Mouse (Mus musculus) midbrain, embryonic 15.5 days (tissue): ENCODE results near the gene Mindy3. TPM values are rescaled to one million over a fixed set of nuclear protein-coding genes. Genes with fewer than 3 reads are reported as not detected.
A peak's percentile ranks its signal among the peaks of the same experiment; 100 is the strongest.
"Not testable (repeated sequence)": the region's sequence is repeated elsewhere in the genome, so short reads cannot be mapped to it uniquely, and the experiment has no call there.

Experiments used
- ATAC-seq: fragments of 200-750 bp; cut with Nextera tagmentation; replicated peaks from 2 replicates; pipeline ENCODE4 v1.8.0; 2017; ENCODE audit warnings: moderate TSS enrichment
- H3K27ac ChIP-seq: fragments of 300-500 bp; sonication (generic); 2 replicates; pipeline ENCODE4 v1.5.1; 2015; ENCODE audit warnings: mild to moderate bottlenecking, inconsistent platforms
- H3K27me3 ChIP-seq: fragments of 300-500 bp; sonication (generic); replicated peaks from 2 replicates; pipeline ENCODE4 v1.6.1; 2015; ENCODE audit warnings: inconsistent platforms
- H3K36me3 ChIP-seq: fragments of 300-500 bp; sonication (generic); replicated peaks from 2 replicates; pipeline ENCODE4 v1.6.1; 2015; ENCODE audit warnings: inconsistent platforms
- H3K4me1 ChIP-seq: fragments of 300-500 bp; sonication (generic); 2 replicates; pipeline ENCODE4 v1.6.1; 2015; ENCODE audit warnings: inconsistent platforms
- H3K4me2 ChIP-seq: fragments of 300-500 bp; sonication (generic); 2 replicates; pipeline ENCODE4 v1.6.1; 2015; ENCODE audit warnings: inconsistent platforms, mild to moderate bottlenecking, moderate library complexity
- H3K4me3 ChIP-seq: fragments of 300-500 bp; sonication (generic); 2 replicates; pipeline ENCODE4 v1.5.1; 2015; ENCODE audit warnings: mild to moderate bottlenecking, inconsistent platforms
- H3K9ac ChIP-seq: fragments of 300-500 bp; sonication (generic); 2 replicates; pipeline ENCODE4 v1.6.1; 2015; ENCODE audit warnings: mild to moderate bottlenecking, inconsistent platforms
- H3K9me3 ChIP-seq: fragments of 300-500 bp; sonication (generic); 2 replicates; pipeline ENCODE4 v1.6.1; 2016; ENCODE audit warnings: inconsistent platforms
- WGBS: fragments of 180-500 bp; shearing (Covaris S2); methylation state at CpG from one replicate; pipeline ENCODE4 v1.1.7; 2015; ENCODE audit warnings: mixed read lengths; 5-methylcytosine and 5-hydroxymethylcytosine counted together
- polyA plus RNA-seq: library from polyadenylated mRNA; unstranded; fragments of >200 nt; fragmentation: Nextera tagmentation; extraction: Ambion mirVana; gene quantifications from 2 replicates; pipeline ENCODE4 v1.2.1, GENCODE M21; 2015

Mindy3 gene
- 47.3 and 48.8 TPM in 2 replicates for polyA plus RNA-seq

- WGBS = under 1% methylated on average over 25 of the region's 25 CpGs
- H3K4me2 ChIP-seq = peak within 1 kb of the TSS; percentile 83
- peak; percentile 97 for ATAC-seq
- H3K4me3 ChIP-seq = peak within 1 kb of the TSS; percentile 57
- H3K4me1 ChIP-seq = peaks cover 11% of the 10 kb centered on the region
- peak within 1 kb of the TSS; percentile 74 for H3K9ac ChIP-seq
- H3K36me3 ChIP-seq = no peaks in the 10 kb centered on the region
- H3K27ac ChIP-seq = peak within 1 kb of the TSS; percentile 68
- no peaks in the 10 kb centered on the region for H3K27me3 ChIP-seq
- no peaks in the 10 kb centered on the region for H3K9me3 ChIP-seq
These were observed at the start of gene Mindy3 for GRCm38 (mm10) chr2:12419262-12419655. Gene Mindy3, minus strand, starts transcription at chr2:12419470.

GRCm38 (mm10) chr2:12459732-12460131 lies 40.5 kb upstream of the Mindy3 start:
- Histone ChIP-seq H3K9ac (no peak overlapping the region), H3K36me3 (no peaks in the 10 kb centered on the region), H3K4me2 (no peak overlapping the region), H3K4me3 (no peak overlapping the region), H3K4me1 (no peaks in the 10 kb centered on the region), H3K27ac (no peak overlapping the region), H3K9me3 (no peaks in the 10 kb centered on the region), H3K27me3 (no peaks in the 10 kb centered on the region)
- ATAC-seq = 0 out of 2 replicates have a peak, but pooled peaks have one; percentile 50
- WGBS = 86% methylated on average over 1 of the region's 1 CpGs

- no peak overlapping the region for H3K4me3 ChIP-seq
- no peaks in the 10 kb centered on the region for H3K9me3 ChIP-seq
- 86% methylated on average over 3 of the region's 3 CpGs for WGBS
- no peak overlapping the region for H3K4me2 ChIP-seq
- no peaks in the 10 kb centered on the region for H3K36me3 ChIP-seq
- no peak for ATAC-seq
- no peaks in the 10 kb centered on the region for H3K27me3 ChIP-seq
- H3K4me1 ChIP-seq = no peaks in the 10 kb centered on the region
- no peak overlapping the region for H3K27ac ChIP-seq
- no peak overlapping the region for H3K9ac ChIP-seq
These were observed 30.8 kb upstream of the Mindy3 start for GRCm38 (mm10) chr2:12450108-12450507.

- Histone ChIP-seq H3K27me3 (no peaks in the 10 kb centered on the region), H3K27ac (no peak overlapping the region), H3K4me2 (no peak overlapping the region), H3K9me3 (no peaks in the 10 kb centered on the region), H3K36me3 (no peaks in the 10 kb centered on the region), H3K9ac (no peak overlapping the region), H3K4me1 (no peaks in the 10 kb centered on the region), H3K4me3 (no peak overlapping the region)
- ATAC-seq = no peak
These were observed 20.9 kb upstream of the Mindy3 start for GRCm38 (mm10) chr2:12440120-12440519.

- Histone ChIP-seq H3K36me3 (no peaks in the 10 kb centered on the region), H3K9ac (no peak overlapping the region), H3K27ac (no peak overlapping the region), H3K4me1 (no peaks in the 10 kb centered on the region), H3K27me3 (no peaks in the 10 kb centered on the region), H3K4me3 (no peak overlapping the region), H3K9me3 (no peaks in the 10 kb centered on the region), H3K4me2 (no peak overlapping the region)
- WGBS = 57% methylated on average over 2 of the region's 2 CpGs
- no peak for ATAC-seq
These were observed 20.3 kb upstream of the Mindy3 start for GRCm38 (mm10) chr2:12439543-12439942.

- Histone ChIP-seq H3K36me3 (no peaks in the 10 kb centered on the region), H3K4me3 (no peak overlapping the region), H3K4me2 (no peak overlapping the region), H3K9me3 (no peaks in the 10 kb centered on the region), H3K27ac (no peak overlapping the region), H3K9ac (no peak overlapping the region), H3K4me1 (no peaks in the 10 kb centered on the region), H3K27me3 (no peaks in the 10 kb centered on the region)
- peak; percentile 71; the same call in 1 of the 2 replicates for ATAC-seq
- WGBS = 84% methylated on average over 2 of the region's 2 CpGs
These were observed 18.9 kb upstream of the Mindy3 start for GRCm38 (mm10) chr2:12438181-12438580.

- Histone ChIP-seq H3K4me2 (no peak overlapping the region), H3K9me3 (no peaks in the 10 kb centered on the region), H3K27me3 (no peaks in the 10 kb centered on the region), H3K27ac (no peak overlapping the region), H3K4me3 (no peak overlapping the region), H3K4me1 (no peaks in the 10 kb centered on the region), H3K36me3 (no peaks in the 10 kb centered on the region), H3K9ac (no peak overlapping the region)
- 68% methylated on average over 1 of the region's 1 CpGs for WGBS
- ATAC-seq = no peak
These were observed 12.8 kb upstream of the Mindy3 start for GRCm38 (mm10) chr2:12432055-12432454.

GRCm38 (mm10) chr2:12424374-12424773 lies 5.1 kb upstream of the Mindy3 start:
- H3K4me1 ChIP-seq = no peaks in the 10 kb centered on the region
- no peak overlapping the region for H3K4me2 ChIP-seq
- H3K36me3 ChIP-seq = no peaks in the 10 kb centered on the region
- H3K27me3 ChIP-seq = no peaks in the 10 kb centered on the region
- no peak overlapping the region for H3K9ac ChIP-seq
- H3K4me3 ChIP-seq = no peak overlapping the region
- 83% methylated on average over 3 of the region's 3 CpGs for WGBS
- H3K9me3 ChIP-seq = no peaks in the 10 kb centered on the region
- no peak for ATAC-seq
- H3K27ac ChIP-seq = no peak overlapping the region

GRCm38 (mm10) chr2:12423426-12423825 lies 4.2 kb upstream of the Mindy3 start:
- H3K9ac ChIP-seq, H3K27ac ChIP-seq, H3K4me3 ChIP-seq, H3K9me3 ChIP-seq, H3K4me2 ChIP-seq, ATAC-seq, H3K36me3 ChIP-seq, H3K27me3 ChIP-seq, H3K4me1 ChIP-seq: not testable (repeated sequence)
- 51% methylated on average over 6 of the region's 6 CpGs for WGBS

- Histone ChIP-seq H3K27ac (peak overlapping the region; percentile 68), H3K9ac (peak overlapping the region; percentile 74)
These were observed 572 bp downstream of the Mindy3 start for GRCm38 (mm10) chr2:12418534-12419261.

GRCm38 (mm10) chr2:12418121-12418520 lies 1.1 kb downstream of the Mindy3 start:
- H3K9ac ChIP-seq = peak overlapping the region; percentile 74
- 0 out of 2 replicates have a peak, but pooled peaks have one; percentile 29 for ATAC-seq
- no peaks in the 10 kb centered on the region for H3K36me3 ChIP-seq
- H3K4me3 ChIP-seq = peak overlapping the region; percentile 57
- peaks cover 11% of the 10 kb centered on the region for H3K4me1 ChIP-seq
- 52% methylated on average over 8 of the region's 8 CpGs for WGBS
- peak overlapping the region; percentile 83 for H3K4me2 ChIP-seq
- no peak overlapping the region for H3K27ac ChIP-seq
- no peaks in the 10 kb centered on the region for H3K27me3 ChIP-seq
- H3K9me3 ChIP-seq = no peaks in the 10 kb centered on the region

More at GRCm38 (mm10) chr2:12418534-12419261, 572 bp downstream of the Mindy3 start:
- peak; percentile 89 for ATAC-seq
- H3K36me3 ChIP-seq = no peaks in the 10 kb centered on the region
- H3K4me1 ChIP-seq = peaks cover 11% of the 10 kb centered on the region
- peak overlapping the region; percentile 57 for H3K4me3 ChIP-seq
- no peaks in the 10 kb centered on the region for H3K27me3 ChIP-seq
- no peaks in the 10 kb centered on the region for H3K9me3 ChIP-seq
- peak overlapping the region; percentile 83 for H3K4me2 ChIP-seq
- under 1% methylated on average over 40 of the region's 40 CpGs for WGBS

- no peak overlapping the region for H3K4me3 ChIP-seq
- 94% methylated on average over 2 of the region's 2 CpGs for WGBS
- H3K27me3 ChIP-seq = no peaks in the 10 kb centered on the region
- ATAC-seq = no peak
- H3K9ac ChIP-seq = no peak overlapping the region
- no peak overlapping the region for H3K27ac ChIP-seq
- H3K36me3 ChIP-seq = no peaks in the 10 kb centered on the region
- no peak overlapping the region for H3K4me2 ChIP-seq
- H3K9me3 ChIP-seq = no peaks in the 10 kb centered on the region
- H3K4me1 ChIP-seq = no peaks in the 10 kb centered on the region; the same call in 1 of the 2 replicates
These were observed 7.0 kb downstream of the Mindy3 start for GRCm38 (mm10) chr2:12412309-12412708.

- Histone ChIP-seq H3K27me3 (no peaks in the 10 kb centered on the region), H3K27ac (no peak overlapping the region), H3K4me2 (no peak overlapping the region), H3K9ac (no peak overlapping the region), H3K4me3 (no peak overlapping the region), H3K4me1 (no peaks in the 10 kb centered on the region), H3K36me3 (no peaks in the 10 kb centered on the region), H3K9me3 (no peaks in the 10 kb centered on the region)
- 69% methylated on average over 2 of the region's 2 CpGs for WGBS
- ATAC-seq = no peak
These were observed 8.1 kb downstream of the Mindy3 start for GRCm38 (mm10) chr2:12411129-12411528.
